Mouse (Mus musculus): ENCODE data around the gene Emcn. TPM values are rescaled to one million over a fixed set of nuclear protein-coding genes. Genes with fewer than 3 reads are reported as not detected.

Gene Emcn
- total and polyA plus RNA-seq, 3 experiments, result not detected

- Histone ChIP-seq H3K9ac (ENCODE audit: insufficient read depth, low read depth) (no peak overlapping the region), H3K27me3 (replicated peaks) (no peaks in the 10 kb centered on the region), H3K36me3 (replicated peaks in 1 of 2; ENCODE audit: control insufficient read depth in 1 of 2, insufficient read depth in 1 of 2, low read length in 1 of 2) (no peaks in the 10 kb centered on the region), H3K27ac (ENCODE audit: insufficient read depth, low read depth) (no peak overlapping the region), H3K79me2 (replicated peaks; ENCODE audit: control insufficient read depth, extremely low read depth, insufficient read depth, poor library complexity, severe bottlenecking) (no peaks in the 10 kb centered on the region), H3K4me1 (ENCODE audit: control insufficient read depth in 1 of 2, insufficient read depth in 2 of 2) (no peaks in the 10 kb centered on the region), H3K4me3 (replicated peaks in 1 of 3; ENCODE audit: low read depth in 2 of 3, low read length in 2 of 3, poor library complexity in 1 of 3) (no peak overlapping the region), H3K4me2 (ENCODE audit: insufficient read depth, low read depth, poor library complexity, severe bottlenecking) (no peak overlapping the region), H3K9me3 (replicated peaks; ENCODE audit: low read length) (no peaks in the 10 kb centered on the region)
- dilution Hi-C loops (cut with MboI; ENCODE audit: extremely low pct_ligation_motif_present, extremely low pct_unique_long_range_greater_than_20kb, low sequenced_read_pairs) (no loop called here), in situ Hi-C loops (cut with MboI; ENCODE audit: low pct_ligation_motif_present, low pct_unique_long_range_greater_than_20kb, low sequenced_read_pairs) (no loop called here)
- DNase-seq (ENCODE audit: extremely low read depth), result no peak
- TF ChIP-seq MAZ (IDR thresholded peaks at IDR 0.05; ENCODE audit: low read depth, low read length), result no peak
- TF ChIP-seq NRF1 (IDR thresholded peaks at IDR 0.05; ENCODE audit: low read depth, low read length), result no peak
- TF ChIP-seq RCOR1 (conservative IDR thresholded peaks at IDR 0.05; ENCODE audit: low read depth, low read length), result no peak
- no peak for TF ChIP-seq SIN3A (IDR thresholded peaks at IDR 0.05; ENCODE audit: low read length)
- TF ChIP-seq ETS1 (conservative IDR thresholded peaks at IDR 0.05; ENCODE audit: low read depth, low read length), result no peak
- no peak for TF ChIP-seq TCF12 (IDR thresholded peaks at IDR 0.05; ENCODE audit: low read depth, low read length)
- TF ChIP-seq CHD1 (IDR thresholded peaks at IDR 0.05; ENCODE audit: low read depth, low read length), result no peak
- TF ChIP-seq MEF2A (IDR thresholded peaks at IDR 0.05; ENCODE audit: borderline replicate concordance, low read depth, low read length), result no peak
- no peak for TF ChIP-seq E2F4 (IDR thresholded peaks at IDR 0.05; ENCODE audit: insufficient replicate concordance, low read depth, low read length)
- TF ChIP-seq SMC3 (IDR thresholded peaks at IDR 0.05; ENCODE audit: low read depth, low read length), result no peak
- TF ChIP-seq CHD2 (IDR thresholded peaks at IDR 0.05; ENCODE audit: low read length), result no peak
These were observed 40.7 kb upstream of the Emcn start for GRCm38 (mm10) chr3:137300210-137300609.

- Histone ChIP-seq H3K27me3 (replicated peaks) (no peaks in the 10 kb centered on the region), H3K36me3 (replicated peaks in 1 of 2; ENCODE audit: control insufficient read depth in 1 of 2, insufficient read depth in 1 of 2, low read length in 1 of 2) (no peaks in the 10 kb centered on the region), H3K4me1 (ENCODE audit: control insufficient read depth in 1 of 2, insufficient read depth in 2 of 2) (no peaks in the 10 kb centered on the region), H3K4me3 (replicated peaks in 1 of 3; ENCODE audit: low read depth in 2 of 3, low read length in 2 of 3, poor library complexity in 1 of 3) (no peak overlapping the region), H3K9ac (ENCODE audit: insufficient read depth, low read depth) (no peak overlapping the region), H3K27ac (ENCODE audit: insufficient read depth, low read depth) (no peak overlapping the region), H3K79me2 (replicated peaks; ENCODE audit: control insufficient read depth, extremely low read depth, insufficient read depth, poor library complexity, severe bottlenecking) (no peaks in the 10 kb centered on the region), H3K4me2 (ENCODE audit: insufficient read depth, low read depth, poor library complexity, severe bottlenecking) (no peak overlapping the region), H3K9me3 (replicated peaks; ENCODE audit: low read length) (no peaks in the 10 kb centered on the region)
- dilution Hi-C loops (cut with MboI; ENCODE audit: extremely low pct_ligation_motif_present, extremely low pct_unique_long_range_greater_than_20kb, low sequenced_read_pairs) (no loop called here), in situ Hi-C loops (cut with MboI; ENCODE audit: low pct_ligation_motif_present, low pct_unique_long_range_greater_than_20kb, low sequenced_read_pairs) (no loop called here)
- DNase-seq (ENCODE audit: extremely low read depth), result no peak
- TF ChIP-seq MAFK (IDR thresholded peaks at IDR 0.05; ENCODE audit: insufficient replicate concordance, low read length), result no peak
- no peak for TF ChIP-seq ZC3H11A (IDR thresholded peaks at IDR 0.05; ENCODE audit: low read depth, low read length)
- no peak for TF ChIP-seq BHLHE40 (IDR thresholded peaks at IDR 0.05; ENCODE audit: low read depth, low read length)
- no peak for TF ChIP-seq NRF1 (IDR thresholded peaks at IDR 0.05; ENCODE audit: low read depth, low read length)
- no peak for TF ChIP-seq USF2 (conservative IDR thresholded peaks at IDR 0.05; ENCODE audit: low read depth, low read length)
These were observed 39.7 kb upstream of the Emcn start for GRCm38 (mm10) chr3:137301195-137301594.
